Mouse (Mus musculus) intestine, embryonic 15.5 days (tissue): ENCODE data around the gene Tas1r3. TPM values are rescaled to one million over a fixed set of nuclear protein-coding genes. Genes with fewer than 3 reads are reported as not detected.

ENCODE experiments used
- ATAC-seq: fragments of 200-750 bp; cut with Nextera tagmentation; 2 replicates; pipeline ENCODE4 v1.8.0; 2017; ENCODE audit warnings: moderate TSS enrichment, moderate library complexity
- H3K27ac ChIP-seq: fragments of 300-500 bp; sonication (generic); 2 replicates; pipeline ENCODE4 v1.5.1; 2015; ENCODE audit warnings: mild to moderate bottlenecking, inconsistent platforms
- H3K27me3 ChIP-seq: fragments of 300-500 bp; sonication (generic); replicated peaks from 2 replicates; pipeline ENCODE4 v1.6.1; 2015; ENCODE audit warnings: inconsistent platforms
- H3K36me3 ChIP-seq: fragments of 300-500 bp; sonication (generic); 2 replicates; pipeline ENCODE4 v1.6.1; 2015; ENCODE audit warnings: inconsistent platforms
- H3K4me1 ChIP-seq: fragments of 300-500 bp; sonication (generic); replicated peaks from 2 replicates; pipeline ENCODE4 v1.6.1; 2015; ENCODE audit warnings: inconsistent platforms
- H3K4me2 ChIP-seq: fragments of 300-500 bp; sonication (generic); replicated peaks from 2 replicates; pipeline ENCODE4 v1.6.1; 2015; ENCODE audit warnings: mild to moderate bottlenecking, inconsistent platforms
- H3K4me3 ChIP-seq: fragments of 300-500 bp; sonication (generic); replicated peaks from 2 replicates; pipeline ENCODE4 v1.5.1; 2015; ENCODE audit warnings: inconsistent platforms
- H3K9ac ChIP-seq: fragments of 300-500 bp; sonication (generic); 2 replicates; pipeline ENCODE4 v1.6.1; 2015; ENCODE audit warnings: inconsistent platforms
- H3K9me3 ChIP-seq: fragments of 300-500 bp; sonication (generic); 2 replicates; pipeline ENCODE4 v1.6.1; 2016; ENCODE audit warnings: inconsistent platforms
- WGBS: fragments of 180-500 bp; shearing (Covaris S2); methylation state at CpG from one replicate; pipeline ENCODE4 v1.1.7; 2015; 5-methylcytosine and 5-hydroxymethylcytosine counted together
- polyA plus RNA-seq: library from polyadenylated mRNA; unstranded; fragments of >200 nt; fragmentation: Nextera tagmentation; extraction: Ambion mirVana; gene quantifications from 2 replicates; pipeline ENCODE4 v1.2.1, GENCODE M21; 2015

Tas1r3 gene
- polyA plus RNA-seq, 1 experiment from 2014 or later = 0.25 TPM

DNA sequence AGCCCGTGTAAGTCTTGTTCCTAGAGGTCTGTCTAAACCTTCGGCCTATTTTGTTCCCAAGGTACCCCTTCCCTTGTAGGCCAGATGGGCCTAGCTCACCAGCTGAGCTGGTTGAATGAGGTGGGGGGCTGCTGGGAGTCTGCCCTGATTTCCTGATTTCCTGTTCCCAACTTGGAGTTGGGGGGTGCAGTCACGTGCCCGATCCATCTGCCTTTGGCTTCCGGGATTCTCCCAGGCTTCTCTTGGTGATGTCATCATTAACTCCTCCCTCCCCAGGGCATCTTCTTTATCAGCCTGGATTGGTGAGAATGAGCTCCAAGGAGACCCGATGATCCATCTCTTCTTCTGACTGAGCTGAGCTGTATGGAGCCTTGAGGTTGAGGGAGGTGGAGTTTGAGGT is 32.1 kb upstream of the Tas1r3 start:
- H3K27me3 ChIP-seq = no peaks in the 10 kb centered on the region
- peaks cover 40% of the 10 kb centered on the region for H3K4me1 ChIP-seq
- H3K9me3 ChIP-seq = no peaks in the 10 kb centered on the region
- H3K36me3 ChIP-seq = peaks cover 3% of the 10 kb centered on the region; the same call in 1 of the 2 replicates
- WGBS = 35% methylated on average over 6 of the region's 6 CpGs
- ATAC-seq = no peak
- H3K9ac ChIP-seq = peak overlapping the region; percentile 26; the same call in 1 of the 2 replicates
- H3K4me3 ChIP-seq = no peak overlapping the region
- H3K4me2 ChIP-seq = peak overlapping the region; percentile 49
- peak overlapping the region; percentile 64 for H3K27ac ChIP-seq

DNA sequence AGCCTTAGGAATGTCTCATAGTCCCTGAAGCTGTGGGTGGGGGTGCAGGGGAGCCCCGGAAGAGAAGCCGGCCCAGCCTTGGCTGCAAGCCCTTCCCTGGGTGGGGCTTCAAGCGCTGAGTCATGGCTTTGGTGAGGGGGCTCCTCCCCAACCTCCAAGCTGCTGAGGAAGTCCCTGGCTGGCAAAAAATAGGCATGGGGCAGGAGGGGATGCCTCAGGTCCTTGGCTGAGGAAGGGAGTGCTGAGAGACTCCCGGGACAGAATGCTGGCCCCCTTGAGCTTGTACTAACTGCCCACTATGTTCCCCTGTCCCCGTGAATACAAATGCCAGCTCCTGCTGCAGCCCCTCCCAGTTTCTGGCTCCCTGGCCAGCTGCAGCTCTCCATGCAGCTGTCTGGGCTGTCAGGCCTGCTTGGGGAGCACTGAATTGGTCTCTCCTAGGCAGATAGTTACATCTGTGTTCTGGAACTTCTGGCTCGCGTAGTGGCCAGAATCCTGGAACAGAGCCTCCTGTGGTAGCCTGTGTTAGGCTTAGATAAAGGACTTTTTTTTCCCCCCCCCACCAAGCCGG is 31.2 kb upstream of the Tas1r3 start:
- Histone ChIP-seq H3K4me3 (peak overlapping the region; percentile 14; the same call in 1 of the 2 replicates), H3K9ac (0 out of 2 replicates have a peak overlapping the region, but pooled peaks have one; percentile 26), H3K4me1 (peaks cover 42% of the 10 kb centered on the region), H3K9me3 (no peaks in the 10 kb centered on the region), H3K4me2 (peak overlapping the region; percentile 49), H3K27ac (peak overlapping the region; percentile 64), H3K27me3 (no peaks in the 10 kb centered on the region), H3K36me3 (peaks cover 1% of the 10 kb centered on the region; the same call in 1 of the 2 replicates)
- no peak for ATAC-seq
- 24% methylated on average over 8 of the region's 8 CpGs for WGBS

DNA sequence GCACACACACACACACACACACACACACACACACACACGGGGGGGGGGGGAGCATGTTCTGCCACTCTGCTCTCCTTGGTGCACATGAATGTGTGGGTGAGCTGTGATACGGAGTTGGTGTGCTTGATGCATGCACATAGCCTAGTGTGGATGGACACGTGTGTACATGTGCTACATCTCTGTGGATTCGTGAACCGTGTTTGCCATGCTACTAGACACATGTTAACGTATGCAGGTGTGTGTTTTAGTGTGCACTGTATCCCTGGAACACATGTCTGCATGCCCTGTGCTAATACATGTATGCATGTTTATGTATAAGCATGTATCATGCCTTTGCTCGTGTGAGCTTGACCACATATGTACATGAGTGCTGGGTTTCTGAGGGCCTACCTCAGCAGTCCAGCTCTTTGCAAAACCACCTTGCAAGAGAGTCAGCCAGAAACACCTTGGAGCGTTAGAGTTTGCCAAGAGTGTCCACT is 30.1 kb upstream of the Tas1r3 start:
- no peak overlapping the region for H3K9ac ChIP-seq
- no peak overlapping the region for H3K27ac ChIP-seq
- peaks cover 42% of the 10 kb centered on the region for H3K4me1 ChIP-seq
- H3K27me3 ChIP-seq = no peaks in the 10 kb centered on the region
- H3K9me3 ChIP-seq = no peaks in the 10 kb centered on the region
- peak overlapping the region; percentile 94 for H3K4me3 ChIP-seq
- no peak for ATAC-seq
- H3K36me3 ChIP-seq = peaks cover 6% of the 10 kb centered on the region
- WGBS = 72% methylated on average over 8 of the region's 8 CpGs
- peak overlapping the region; percentile 96 for H3K4me2 ChIP-seq

DNA sequence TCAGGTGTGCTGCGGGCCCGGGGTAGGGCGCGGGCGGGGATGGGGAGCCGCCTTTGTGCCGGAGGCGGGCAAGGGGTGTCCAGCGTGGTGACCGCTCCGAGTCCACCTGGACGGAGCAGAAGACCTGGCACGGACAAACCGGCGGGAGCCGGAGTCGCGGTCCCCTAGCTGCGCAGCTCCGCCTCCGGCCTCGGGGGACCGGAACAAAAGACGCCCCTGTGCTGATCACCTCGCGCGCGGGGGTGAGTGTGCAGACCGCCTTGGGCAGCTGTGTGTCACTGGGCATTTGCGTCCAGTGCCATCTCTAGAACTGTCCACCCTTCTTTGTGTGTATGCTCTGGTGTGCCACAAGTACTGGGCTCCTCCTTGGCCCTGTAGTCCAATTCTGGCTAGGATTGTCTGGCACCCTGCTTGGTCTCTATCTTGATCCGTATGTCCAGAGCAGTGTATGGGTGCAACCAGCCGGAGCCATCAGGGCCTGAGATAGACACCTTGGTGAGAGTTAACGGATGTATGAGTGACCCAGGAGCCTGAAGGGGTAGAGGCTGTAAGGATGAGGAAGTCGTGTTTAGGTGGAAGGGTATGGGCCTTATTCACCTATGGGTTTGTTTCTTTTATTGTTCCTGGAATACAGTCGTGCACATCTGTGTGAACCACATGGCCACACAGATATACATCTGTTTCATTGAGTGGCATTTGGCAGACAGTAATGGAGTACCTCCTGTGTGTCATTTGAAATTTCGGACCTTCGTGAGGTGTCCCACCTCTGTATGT is 29.5 kb upstream of the Tas1r3 start:
- H3K27me3 ChIP-seq = no peaks in the 10 kb centered on the region
- peaks cover 42% of the 10 kb centered on the region for H3K4me1 ChIP-seq
- peak overlapping the region; percentile 87 for H3K9ac ChIP-seq
- peak overlapping the region; percentile 96 for H3K4me2 ChIP-seq
- 5% methylated on average over 37 of the region's 37 CpGs for WGBS
- H3K4me3 ChIP-seq = peak overlapping the region; percentile 94
- peak overlapping the region; percentile 99 for H3K27ac ChIP-seq
- H3K36me3 ChIP-seq = peaks cover 11% of the 10 kb centered on the region
- peak; percentile 37 for ATAC-seq
- H3K9me3 ChIP-seq = no peaks in the 10 kb centered on the region

DNA sequence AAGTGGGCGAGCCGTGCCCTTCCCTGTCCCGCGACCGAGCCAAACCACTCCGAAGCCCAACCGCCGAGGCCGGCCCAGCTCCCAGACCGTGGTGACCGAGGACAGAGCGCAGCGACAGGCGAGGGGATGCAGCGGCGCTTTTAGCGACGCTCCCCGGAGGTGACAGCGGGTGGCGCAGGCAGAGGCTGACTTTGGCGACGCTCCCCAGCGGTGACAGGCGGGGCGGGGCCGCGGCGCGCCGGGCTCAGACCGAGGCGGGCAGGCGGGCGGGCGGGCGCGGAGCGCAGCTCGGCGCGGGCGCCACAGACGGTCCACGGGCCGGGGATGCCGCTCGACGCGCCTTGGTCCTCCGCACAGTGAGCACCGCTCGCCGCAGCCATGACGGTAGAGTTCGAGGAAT is 28.9 kb upstream of the Tas1r3 start:
- Histone ChIP-seq H3K27ac (peak overlapping the region; percentile 99), H3K9me3 (no peaks in the 10 kb centered on the region), H3K36me3 (peaks cover 17% of the 10 kb centered on the region), H3K4me2 (peak overlapping the region; percentile 96), H3K9ac (peak overlapping the region; percentile 87), H3K4me3 (peak overlapping the region; percentile 94), H3K27me3 (no peaks in the 10 kb centered on the region), H3K4me1 (peaks cover 42% of the 10 kb centered on the region)
- under 1% methylated on average over 56 of the region's 56 CpGs for WGBS
- ATAC-seq = peak; percentile 94

DNA sequence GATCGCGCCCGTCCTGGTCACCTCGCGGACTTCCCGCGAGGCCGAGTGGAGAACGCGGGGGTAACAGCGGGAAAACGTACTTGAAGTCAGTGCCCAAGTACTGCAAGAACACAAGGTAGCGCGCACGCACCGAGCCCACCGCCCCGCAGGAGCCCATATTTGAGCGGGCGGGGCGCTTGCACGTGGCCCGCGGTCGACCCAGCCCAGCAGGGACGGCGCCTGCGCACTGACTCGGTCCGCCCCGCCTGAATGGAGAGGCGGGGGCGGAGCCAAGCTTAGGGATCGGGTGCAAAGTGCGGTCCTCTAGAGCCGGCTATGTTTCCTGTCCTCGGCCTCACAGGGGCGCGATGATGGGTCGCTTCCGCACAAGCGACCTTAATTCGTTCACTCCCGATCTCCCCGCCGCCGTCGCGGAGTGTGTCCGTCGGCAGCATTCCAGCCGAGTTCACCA is 28.4 kb upstream of the Tas1r3 start, which contains the start of the genes Pusl1 and Acap3:
Gene Pusl1, minus strand, starts transcription at position 231 of the 451 bp plus-strand sequence.
Gene Acap3, plus strand, starts transcription at position 272 of the 451 bp plus-strand sequence.
- Histone ChIP-seq H3K36me3 (peaks cover 21% of the 10 kb centered on the region), H3K27ac (peak within 1 kb of the TSS; percentile 99), H3K4me1 (peaks cover 42% of the 10 kb centered on the region), H3K4me2 (peak within 1 kb of the TSS; percentile 96), H3K4me3 (peak within 1 kb of the TSS; percentile 94), H3K9me3 (no peaks in the 10 kb centered on the region), H3K27me3 (no peaks in the 10 kb centered on the region), H3K9ac (peak within 1 kb of the TSS; percentile 87)
- ATAC-seq = peak; percentile 92
- under 1% methylated on average over 52 of the region's 52 CpGs for WGBS

DNA sequence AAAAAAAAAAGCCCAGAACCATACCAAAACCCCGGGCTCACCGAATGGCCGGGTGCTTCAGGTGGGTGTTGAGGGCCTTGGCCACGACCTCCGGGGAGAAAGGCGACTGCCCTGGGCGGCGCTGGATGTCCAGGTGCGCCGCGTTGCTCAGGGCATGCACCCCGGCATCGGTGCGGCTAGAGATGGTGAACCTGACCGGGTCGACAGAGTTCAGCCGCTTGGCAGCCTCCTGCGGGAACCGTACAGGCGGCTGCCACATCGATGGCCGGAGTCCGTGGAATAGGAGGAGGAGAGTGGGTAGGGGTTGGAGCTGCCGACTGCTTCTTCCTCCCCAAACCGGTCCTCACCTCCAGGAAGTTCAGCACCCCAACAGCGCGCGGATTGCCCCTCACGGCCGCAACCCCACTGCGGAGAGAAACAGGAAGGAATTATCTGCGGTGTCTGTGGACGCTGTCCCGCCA is 27.9 kb upstream of the Tas1r3 start:
- Histone ChIP-seq H3K27ac (0 out of 2 replicates have a peak overlapping the region, but pooled peaks have one; percentile 99), H3K36me3 (peaks cover 24% of the 10 kb centered on the region), H3K9me3 (no peaks in the 10 kb centered on the region), H3K27me3 (no peaks in the 10 kb centered on the region), H3K4me3 (peak overlapping the region; percentile 94), H3K4me2 (peak overlapping the region; percentile 96), H3K4me1 (peaks cover 42% of the 10 kb centered on the region), H3K9ac (peak overlapping the region; percentile 87)
- peak; percentile 1; the same call in 1 of the 2 replicates for ATAC-seq
- WGBS = under 1% methylated on average over 34 of the region's 34 CpGs

DNA sequence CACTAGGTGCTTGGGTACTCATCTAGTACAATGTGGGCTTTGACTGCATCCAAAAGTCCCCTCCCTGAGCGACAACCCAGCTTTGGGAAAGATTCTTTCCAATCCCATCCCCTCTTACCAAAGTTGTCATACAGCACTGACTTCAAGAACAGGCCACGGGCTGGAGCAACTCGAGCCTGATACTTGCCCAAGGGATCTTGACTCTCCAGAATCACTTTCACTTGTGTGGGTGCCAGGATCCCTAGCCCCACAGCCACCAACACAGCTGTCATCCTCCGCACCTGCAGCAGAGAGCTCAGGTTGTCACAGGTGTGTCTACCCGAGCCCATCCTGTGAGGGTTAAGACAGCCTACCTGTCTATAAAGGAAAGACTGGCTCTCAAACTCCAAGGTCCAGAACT is 26.2 kb upstream of the Tas1r3 start:
- Histone ChIP-seq H3K36me3 (peaks cover 32% of the 10 kb centered on the region), H3K9me3 (no peaks in the 10 kb centered on the region), H3K9ac (no peak overlapping the region), H3K27ac (no peak overlapping the region), H3K27me3 (no peaks in the 10 kb centered on the region), H3K4me3 (no peak overlapping the region), H3K4me2 (no peak overlapping the region), H3K4me1 (peaks cover 27% of the 10 kb centered on the region)
- ATAC-seq = no peak
- 83% methylated on average over 5 of the region's 5 CpGs for WGBS

DNA sequence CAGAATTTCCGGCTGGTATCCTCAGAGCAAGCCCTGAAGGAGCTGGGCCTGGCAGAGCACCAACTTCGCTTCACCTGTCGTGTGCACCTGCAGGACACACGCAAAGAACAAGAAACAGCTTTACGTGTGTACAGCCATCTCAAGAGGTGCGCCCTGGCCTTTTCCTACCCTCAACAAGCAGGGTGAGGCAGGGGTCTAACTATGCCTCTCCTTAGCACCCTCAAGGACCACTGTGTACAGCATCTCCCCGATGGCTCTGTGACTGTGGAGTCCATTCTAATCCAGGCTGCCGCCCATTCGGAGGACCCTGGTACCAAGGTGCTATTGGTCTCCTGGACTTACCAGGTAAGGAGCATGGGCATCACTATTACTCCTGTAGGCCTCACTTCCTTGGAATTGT is 25.0 kb upstream of the Tas1r3 start:
- Histone ChIP-seq H3K27ac (no peak overlapping the region), H3K4me2 (no peak overlapping the region), H3K4me3 (no peak overlapping the region), H3K9me3 (no peaks in the 10 kb centered on the region), H3K27me3 (no peaks in the 10 kb centered on the region), H3K9ac (no peak overlapping the region), H3K36me3 (peaks cover 32% of the 10 kb centered on the region), H3K4me1 (peaks cover 17% of the 10 kb centered on the region)
- ATAC-seq = no peak
- 92% methylated on average over 9 of the region's 9 CpGs for WGBS

DNA sequence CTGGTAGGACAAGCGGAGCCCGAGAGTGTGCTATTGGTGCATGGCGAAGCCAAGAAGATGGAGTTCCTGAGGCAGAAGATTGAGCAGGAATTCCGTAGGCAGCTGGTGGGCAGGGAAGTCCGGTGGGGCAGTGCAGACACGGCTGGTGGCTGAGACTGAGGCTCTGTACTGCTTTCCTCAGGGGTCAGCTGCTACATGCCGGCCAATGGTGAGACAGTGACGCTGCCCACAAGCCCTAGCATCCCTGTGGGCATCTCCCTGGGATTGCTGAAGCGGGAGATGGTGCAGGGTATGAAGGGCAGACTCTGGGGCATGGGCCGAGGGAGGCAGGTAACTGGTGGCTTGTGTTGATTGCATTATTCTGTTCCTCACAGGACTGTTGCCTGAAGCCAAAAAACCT is 24.5 kb upstream of the Tas1r3 start:
- no peak overlapping the region for H3K4me3 ChIP-seq
- ATAC-seq = no peak
- no peak overlapping the region for H3K4me2 ChIP-seq
- H3K9me3 ChIP-seq = no peaks in the 10 kb centered on the region
- H3K9ac ChIP-seq = no peak overlapping the region
- WGBS = 91% methylated on average over 10 of the region's 10 CpGs
- peaks cover 12% of the 10 kb centered on the region for H3K4me1 ChIP-seq
- no peaks in the 10 kb centered on the region for H3K27me3 ChIP-seq
- no peak overlapping the region for H3K27ac ChIP-seq
- H3K36me3 ChIP-seq = peaks cover 32% of the 10 kb centered on the region

DNA sequence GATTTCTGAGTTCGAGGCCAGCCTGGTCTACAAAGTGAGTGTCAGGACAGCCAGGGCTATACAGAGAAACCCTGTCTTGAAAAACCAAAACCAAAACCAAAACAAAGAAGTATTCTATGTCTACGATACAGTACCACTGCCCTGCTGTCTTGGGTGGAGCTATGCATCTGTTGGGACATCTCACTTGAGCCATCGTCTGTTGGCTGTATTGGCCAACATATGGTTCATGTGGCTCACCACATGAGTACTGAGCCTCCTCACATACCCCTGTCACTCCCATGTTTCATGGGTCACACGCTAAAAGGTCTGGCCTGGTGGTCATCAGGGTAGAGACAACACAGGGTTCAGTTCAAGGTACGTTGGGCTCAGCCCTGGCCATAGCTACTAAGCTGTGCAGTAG is 23.2 kb upstream of the Tas1r3 start:
- Histone ChIP-seq H3K4me3 (no peak overlapping the region), H3K9me3 (no peaks in the 10 kb centered on the region), H3K4me1 (peaks cover 10% of the 10 kb centered on the region), H3K9ac (no peak overlapping the region), H3K27ac (no peak overlapping the region), H3K36me3 (peaks cover 32% of the 10 kb centered on the region), H3K27me3 (no peaks in the 10 kb centered on the region), H3K4me2 (no peak overlapping the region)
- no peak for ATAC-seq
- WGBS = 94% methylated on average over 5 of the region's 5 CpGs

DNA sequence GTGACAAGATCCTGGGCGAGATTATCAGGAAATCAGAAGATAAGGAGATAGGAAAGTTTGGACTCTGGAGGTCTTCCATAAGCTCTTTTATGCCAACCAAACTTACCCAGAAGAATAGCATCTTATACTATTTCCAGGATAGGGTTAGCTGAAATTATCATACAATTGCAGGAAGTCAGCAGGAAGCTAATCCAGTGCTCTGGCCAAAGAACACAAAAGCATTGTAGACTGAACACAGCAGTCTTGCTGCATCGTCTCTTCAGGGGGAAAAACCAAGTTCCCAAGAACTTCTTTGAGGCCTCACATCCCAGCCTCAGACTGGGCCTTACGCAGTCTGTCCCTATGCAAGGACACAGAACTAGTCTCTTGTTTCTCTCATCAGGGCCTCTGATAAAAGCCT is 20.4 kb upstream of the Tas1r3 start:
- peaks cover 32% of the 10 kb centered on the region for H3K36me3 ChIP-seq
- H3K9me3 ChIP-seq = no peaks in the 10 kb centered on the region
- no peak overlapping the region for H3K4me2 ChIP-seq
- no peak for ATAC-seq
- H3K9ac ChIP-seq = no peak overlapping the region
- no peaks in the 10 kb centered on the region for H3K4me1 ChIP-seq
- 76% methylated on average over 3 of the region's 3 CpGs for WGBS
- no peaks in the 10 kb centered on the region for H3K27me3 ChIP-seq
- H3K4me3 ChIP-seq = no peak overlapping the region
- no peak overlapping the region for H3K27ac ChIP-seq
